Mouse (Mus musculus): ENCODE results near the gene Glra1.

DNA sequence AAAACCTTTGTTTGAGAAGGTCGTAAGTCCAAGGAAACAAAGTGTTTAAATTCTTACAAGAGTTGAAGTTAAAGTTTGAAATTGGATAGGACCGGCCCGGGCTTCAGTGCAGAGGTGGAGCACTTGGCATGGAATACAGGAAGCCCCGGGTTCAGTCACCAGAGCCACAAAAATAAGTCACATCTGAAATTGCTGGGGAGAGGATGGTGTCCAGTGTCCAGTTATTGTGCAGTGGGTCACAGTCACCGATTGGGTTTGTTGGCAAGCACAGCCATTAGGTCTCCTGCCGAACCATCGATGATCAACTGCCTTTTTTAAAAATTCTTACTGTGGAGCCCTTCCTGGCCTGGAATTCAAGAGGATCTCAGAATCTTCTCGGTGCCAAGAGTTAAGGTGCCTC lies 137.2 kb downstream of the Glra1 start:
- TF ChIP-seq POLR2A (IDR thresholded peaks at IDR 0.05; ENCODE audit: low read depth, low read length), result no peak
- no peak for TF ChIP-seq CTCF (IDR thresholded peaks at IDR 0.05; ENCODE audit: extremely low read depth, insufficient read length, insufficient replicate concordance, low read depth, low read length)
